Mouse (Mus musculus): ENCODE measurements around the gene Bik.

GRCm38 (mm10) chr15:83497299-83497698, 29.4 kb upstream of the Bik start:
- TF ChIP-seq CTCF (IDR thresholded peaks at IDR 0.05; ENCODE audit: low read depth, low read length): peak; percentile 58
- TF ChIP-seq EP300 (IDR thresholded peaks at IDR 0.05; ENCODE audit: insufficient read depth, low read depth, low read length): no peak
- no peak for TF ChIP-seq POLR2A (IDR thresholded peaks at IDR 0.05; ENCODE audit: insufficient read depth, low read length)

Measured in ES-Bruce4 (cell line).